Mouse (Mus musculus) adrenal gland, postnatal 36 days (tissue): ENCODE measurements around the gene Pik3c2b. TPM values are rescaled to one million over a fixed set of nuclear protein-coding genes. Genes with fewer than 3 reads are reported as not detected.

ENCODE experiments used
- DNase-seq, 2 experiments: peaks; one replicate each; pipeline ENCODE4 v3.0.0; 2021; ENCODE audit warnings: mixed read lengths in 1 of 2
- total RNA-seq, 2 experiments: library from RNA; stranded (reverse); gene quantifications; 2 replicates each; pipeline ENCODE4 v1.2.3; 2021

Gene Pik3c2b
- total RNA-seq, 2 experiments from 2014 or later = 5.4 to 6.3 TPM

- peak in 1 of 2 experiments; percentile 23 for DNase-seq
These were observed 88.6 kb downstream of the Pik3c2b start for GRCm38 (mm10) chr1:133134071-133134470.

- peak; percentile 28 to 33 for DNase-seq
These were observed 89.4 kb downstream of the Pik3c2b start for GRCm38 (mm10) chr1:133134881-133135280.

GRCm38 (mm10) chr1:133135808-133136207 lies 90.3 kb downstream of the Pik3c2b start:
- DNase-seq = no peak

- no peak for DNase-seq
These were observed 92.9 kb downstream of the Pik3c2b start for GRCm38 (mm10) chr1:133138401-133138800.

GRCm38 (mm10) chr1:133146014-133147009 lies 100.8 kb downstream of the Pik3c2b start:
- peak; percentile 62 to 63 for DNase-seq

- no peak for DNase-seq
These were observed 101.9 kb downstream of the Pik3c2b start for GRCm38 (mm10) chr1:133147324-133147723.

GRCm38 (mm10) chr1:133148122-133148521 lies 102.7 kb downstream of the Pik3c2b start:
- no peak for DNase-seq

- DNase-seq = no peak
These were observed 105.1 kb downstream of the Pik3c2b start for GRCm38 (mm10) chr1:133150556-133150955.

- no peak for DNase-seq
These were observed 106.7 kb downstream of the Pik3c2b start for GRCm38 (mm10) chr1:133152213-133152612.

- no peak for DNase-seq
These were observed 109.8 kb downstream of the Pik3c2b start for GRCm38 (mm10) chr1:133155270-133155669.

Other genes starting within 250 kb of the Pik3c2b start
- 10 to 100 TPM in 1 of 2 experiments, 1 to 10 TPM in 1; 9.0 to 15.4 TPM for gene Lrrn2, start 165.4 kb upstream of the Pik3c2b start, total RNA-seq
- gene Mdm4, start 15.1 kb upstream of the Pik3c2b start, total RNA-seq = 10 to 100 TPM; 66.4 to 83.1 TPM
- gene Ppp1r15b, start 85.5 kb downstream of the Pik3c2b start, total RNA-seq = 10 to 100 TPM; 92.4 to 97.3 TPM
- gene Plekha6, start 118.5 kb downstream of the Pik3c2b start, total RNA-seq = 10 to 100 TPM; 14.3 to 18.8 TPM